Mouse (Mus musculus) adrenal gland, adult (tissue): ENCODE measurements around the gene Sema6c.
A peak's percentile ranks its signal among the peaks of the same experiment; 100 is the strongest.

Experiments
- DNase-seq, 2 experiments: peaks; one replicate each; pipeline ENCODE4 v3.0.0; 2022 to 2023; ENCODE audit warnings: low spot score in 1 of 2; ENCODE audit not compliant: inconsistent age in 2 of 2

Sema6c gene

DNA sequence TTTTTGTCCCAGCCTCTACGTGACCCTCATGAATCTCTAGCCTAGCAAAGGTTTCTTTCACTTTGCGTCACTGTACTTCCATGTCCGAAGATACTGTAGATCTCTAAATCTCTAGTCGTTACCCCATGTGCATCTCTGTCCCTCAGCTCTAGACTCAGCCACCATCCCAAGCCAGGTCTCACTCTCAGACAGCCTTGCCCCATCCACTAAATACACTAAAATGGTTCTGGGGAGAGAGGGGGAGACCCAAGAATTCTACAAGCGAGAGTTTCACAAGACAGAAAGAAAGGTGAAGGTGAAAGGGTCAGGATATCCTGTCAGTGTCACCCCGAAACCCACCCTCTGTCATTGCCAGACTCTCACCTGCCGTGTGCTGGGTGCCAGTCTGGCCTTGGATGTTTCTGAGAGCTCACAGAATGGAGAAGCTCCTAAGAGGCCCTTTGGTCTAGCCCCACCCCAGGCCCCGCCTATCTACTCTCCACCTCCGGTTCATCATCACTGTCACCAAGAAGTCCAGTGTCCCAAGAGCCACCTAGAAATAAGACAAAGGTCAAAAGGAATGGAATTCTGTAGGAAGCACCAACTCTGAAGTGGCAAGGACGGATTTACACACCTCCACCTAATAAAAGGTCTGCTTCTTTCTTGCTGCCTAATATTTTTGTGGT, 18.2 kb upstream of the Sema6c start, which contains the start of gene Tnfaip8l2:
Gene Tnfaip8l2 (minus strand): TSS at position 409 of the 665 bp plus-strand sequence.
- DNase-seq = no peak

DNA sequence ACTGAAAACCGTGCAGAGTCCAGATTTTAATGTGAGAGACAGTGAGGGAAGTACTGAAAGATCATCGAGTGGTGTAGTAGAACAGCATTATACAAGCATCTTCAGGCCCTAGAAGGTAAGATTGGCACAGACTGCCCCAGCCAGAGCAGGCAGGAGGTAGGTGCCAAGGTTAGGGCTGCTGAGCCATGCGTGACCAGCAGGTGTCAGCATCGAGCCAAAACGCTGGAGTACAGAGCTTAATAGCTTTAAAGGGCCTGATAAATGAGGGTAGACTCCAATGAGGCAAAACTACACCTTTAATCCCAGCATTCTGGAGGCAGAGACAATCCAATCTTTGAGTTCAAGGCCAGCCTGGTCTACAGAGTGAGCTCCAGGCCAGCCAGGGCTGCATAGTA, 17.6 kb upstream of the Sema6c start:
- peak; percentile 86 to 96 for DNase-seq

DNA sequence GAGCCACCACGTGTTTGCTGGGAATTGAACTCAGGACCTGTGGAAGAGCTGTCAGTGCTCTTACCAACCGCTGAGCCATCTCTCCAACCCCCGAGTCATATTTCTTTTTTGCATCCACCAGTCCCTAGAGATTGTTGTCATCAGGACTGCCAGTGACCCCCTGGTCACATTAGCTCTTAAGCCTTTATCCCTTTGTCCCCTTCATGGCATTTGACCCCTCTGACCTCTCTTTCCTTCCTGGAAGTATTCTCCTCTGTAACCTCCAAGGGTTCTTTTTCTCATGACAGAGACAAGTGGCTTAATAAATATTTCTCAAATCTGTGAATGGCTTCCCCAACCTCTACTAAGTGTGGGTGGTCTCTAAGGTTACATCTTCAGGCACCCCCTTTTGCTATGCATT, 12.3 kb upstream of the Sema6c start:
- no peak for DNase-seq

DNA sequence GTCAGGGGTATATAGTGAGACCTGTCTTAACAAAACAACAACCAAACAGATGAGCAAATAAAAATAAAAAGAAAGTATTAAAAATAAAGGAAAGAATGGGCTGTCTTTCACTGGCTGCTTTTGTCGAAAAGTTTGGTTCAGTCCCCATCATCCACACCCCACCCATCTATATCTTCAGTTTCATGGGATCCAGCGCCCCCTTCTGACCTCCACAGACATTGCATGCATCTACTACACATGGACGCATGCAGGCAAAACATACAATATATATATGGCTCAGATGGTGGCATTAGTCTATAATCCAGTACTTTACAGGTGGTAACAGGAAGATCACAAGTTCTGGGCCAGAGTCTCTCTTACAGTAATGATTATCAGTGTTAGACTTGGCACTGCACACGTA, 6.4 kb upstream of the Sema6c start:
- peak in 1 of 2 experiments; percentile 80 for DNase-seq

DNA sequence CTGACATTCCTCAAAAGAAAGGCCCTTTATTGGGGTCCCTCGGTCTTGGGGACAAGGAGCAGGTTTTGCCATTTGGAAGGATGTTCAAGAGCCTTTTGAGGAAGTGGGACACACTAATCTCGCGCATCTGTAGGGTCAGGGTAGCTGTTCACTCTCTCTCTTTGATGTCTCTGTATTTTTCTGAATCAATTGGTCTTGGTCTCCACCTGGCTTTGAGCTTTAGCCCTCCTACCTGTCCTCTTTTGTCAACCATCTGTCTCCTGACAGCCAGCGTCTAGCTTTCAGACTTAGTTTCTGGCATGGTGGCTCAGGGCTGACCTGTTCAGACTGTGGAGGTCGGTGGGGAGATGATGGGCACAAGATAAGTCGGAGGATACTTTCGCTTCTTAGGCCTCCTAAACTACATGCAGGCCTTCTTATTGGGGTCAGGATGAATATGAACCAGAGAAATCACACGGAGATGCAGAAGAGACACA, 708 bp upstream of the Sema6c start:
- no peak for DNase-seq

- peak in 1 of 2 experiments; percentile 51 for DNase-seq
Observed at GRCm38 (mm10) chr3:95161041-95161551, 839 bp downstream of the Sema6c start.

GRCm38 (mm10) chr3:95161618-95162344, 1.5 kb downstream of the Sema6c start:
- DNase-seq = no peak

DNA sequence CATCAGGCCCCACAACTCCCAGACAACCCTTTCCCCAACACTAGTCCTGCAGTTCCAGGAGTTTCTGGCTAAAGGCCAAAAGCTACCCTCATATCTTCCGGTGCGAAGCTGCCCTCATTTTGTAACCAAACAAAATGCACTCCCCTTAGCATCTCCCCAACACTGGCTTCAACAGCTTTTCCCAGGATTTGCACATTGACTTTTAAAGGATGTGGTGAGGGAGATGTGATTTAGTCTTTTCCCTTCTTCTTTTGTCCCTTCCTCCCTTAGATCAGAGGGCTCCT, 2.0 kb downstream of the Sema6c start:
- DNase-seq = no peak

DNA sequence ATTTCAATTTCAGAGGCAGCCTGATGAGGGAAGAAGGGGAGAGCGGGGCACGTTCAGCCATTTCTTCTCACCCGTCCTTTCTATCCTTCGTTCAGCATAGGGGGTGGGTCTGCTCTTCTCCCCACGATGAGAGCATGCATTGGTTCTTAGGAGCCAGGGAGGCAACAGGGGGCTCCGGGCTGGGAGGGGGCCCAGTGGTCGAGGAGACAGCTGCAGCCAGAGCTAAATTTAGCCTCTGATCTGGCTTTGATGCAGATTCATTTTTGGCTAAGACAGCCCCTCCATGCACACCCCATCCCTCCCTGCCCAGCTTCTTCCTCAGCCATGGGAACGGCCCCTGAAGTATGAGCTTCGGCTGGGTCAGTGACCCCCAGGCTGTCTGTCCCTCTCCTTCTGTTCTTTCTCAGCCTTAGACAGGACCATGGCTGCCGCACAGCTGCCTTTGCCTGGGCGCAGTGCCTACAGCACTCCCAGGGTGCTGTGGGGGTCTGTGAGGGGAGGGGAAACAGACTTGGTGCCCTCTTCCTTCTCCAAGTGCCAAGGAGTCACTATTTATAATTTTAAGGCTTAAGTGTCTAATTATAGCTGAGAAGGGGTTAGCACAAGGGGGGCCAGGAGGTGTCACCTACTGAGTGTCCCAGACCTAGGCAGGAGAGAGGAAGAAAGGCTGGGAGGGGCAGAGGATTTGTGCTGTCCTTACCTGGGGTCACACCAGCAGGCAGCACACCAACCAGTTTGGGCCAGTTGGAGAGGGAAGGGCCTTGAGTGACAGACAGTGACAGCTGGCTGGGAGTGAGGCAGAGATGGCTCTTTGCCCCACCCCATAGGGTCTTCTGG, 3.4 kb downstream of the Sema6c start:
- DNase-seq = no peak

DNA sequence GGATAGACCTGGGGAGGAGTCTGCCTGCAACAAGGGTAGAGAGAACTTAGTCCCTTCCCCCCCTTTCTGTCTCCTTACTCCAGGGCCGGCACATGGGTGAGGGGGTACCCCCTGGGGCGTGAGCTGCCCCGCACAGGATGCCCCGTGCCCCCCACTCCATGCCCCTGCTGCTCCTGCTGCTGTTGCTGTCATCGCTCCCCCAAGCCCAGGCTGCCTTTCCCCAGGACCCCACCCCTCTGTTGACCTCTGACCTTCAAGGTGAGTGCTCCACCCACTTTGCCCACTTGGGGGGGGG, 3.9 kb downstream of the Sema6c start:
- no peak for DNase-seq

DNA sequence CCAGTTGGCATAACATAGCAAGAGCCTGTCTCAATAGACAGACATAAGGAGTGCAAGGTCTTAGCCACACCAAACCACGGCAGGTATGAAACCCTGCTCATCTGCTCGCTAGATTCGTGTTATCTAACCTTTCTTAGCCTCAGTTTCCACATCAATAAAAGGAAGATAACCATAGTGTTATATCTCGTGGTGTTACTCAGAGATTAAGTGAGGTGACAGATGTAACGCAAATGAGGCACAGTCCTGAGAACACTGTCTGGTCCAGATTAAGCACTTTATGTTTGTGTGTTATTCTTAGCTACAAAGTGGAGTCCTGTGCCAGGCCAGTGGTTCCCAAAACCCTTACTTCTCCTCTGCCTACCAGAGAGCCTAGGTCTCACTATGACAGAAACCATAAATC, 4.6 kb downstream of the Sema6c start:
- no peak for DNase-seq

GRCm38 (mm10) chr3:95169996-95170395, 9.7 kb downstream of the Sema6c start:
- DNase-seq = no peak

DNA sequence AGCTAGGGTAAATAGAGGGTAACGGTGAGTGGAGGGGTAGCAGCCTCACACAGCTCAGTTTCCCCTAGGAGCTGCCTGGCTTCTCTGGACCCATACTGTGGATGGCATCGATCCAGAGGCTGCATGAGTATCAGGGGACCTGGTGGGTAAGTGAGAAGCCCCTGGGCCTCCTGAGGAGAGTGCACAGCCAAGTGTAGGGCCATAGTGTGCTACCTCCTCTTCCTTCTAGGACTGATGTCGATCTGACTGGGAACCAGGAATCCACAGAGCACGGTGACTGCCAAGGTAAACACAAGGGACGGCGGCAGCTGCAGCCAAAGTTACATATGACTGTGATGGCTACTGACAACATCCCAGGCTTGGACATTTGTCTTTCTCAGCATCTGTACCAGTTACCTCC, 10.8 kb downstream of the Sema6c start:
- no peak for DNase-seq

DNA sequence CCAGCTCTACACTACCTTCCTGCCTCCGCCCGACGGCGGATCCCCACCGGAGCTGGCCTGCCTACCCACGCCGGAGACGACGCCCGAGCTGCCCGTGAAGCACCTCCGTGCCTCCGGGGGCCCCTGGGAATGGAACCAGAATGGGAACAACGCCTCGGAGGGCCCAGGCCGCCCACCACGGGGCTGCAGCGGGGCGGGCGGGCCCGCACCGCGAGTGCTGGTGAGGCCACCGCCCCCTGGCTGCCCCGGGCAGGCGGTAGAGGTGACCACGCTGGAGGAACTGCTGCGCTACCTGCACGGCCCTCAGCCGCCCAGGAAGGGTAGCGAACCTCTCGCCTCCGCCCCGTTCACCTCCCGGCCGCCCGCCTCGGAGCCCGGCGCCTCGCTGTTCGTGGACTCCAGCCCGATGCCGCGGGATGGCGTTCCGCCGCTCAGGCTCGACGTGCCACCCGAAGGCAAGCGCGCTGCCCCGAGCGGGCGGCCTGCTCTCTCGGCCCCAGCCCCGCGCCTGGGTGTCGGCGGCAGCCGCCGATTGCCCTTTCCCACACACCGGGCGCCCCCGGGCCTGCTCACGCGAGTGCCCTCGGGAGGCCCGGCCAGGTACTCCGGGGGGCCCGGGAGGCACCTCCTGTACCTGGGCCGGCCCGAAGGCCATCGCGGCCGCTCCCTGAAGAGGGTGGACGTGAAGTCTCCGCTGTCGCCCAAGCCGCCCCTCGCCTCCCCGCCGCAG, 12.4 kb downstream of the Sema6c start:
- no peak for DNase-seq

GRCm38 (mm10) chr3:95173256-95173949, 13.1 kb downstream of the Sema6c start:
- peak; percentile 36 to 71 for DNase-seq

DNA sequence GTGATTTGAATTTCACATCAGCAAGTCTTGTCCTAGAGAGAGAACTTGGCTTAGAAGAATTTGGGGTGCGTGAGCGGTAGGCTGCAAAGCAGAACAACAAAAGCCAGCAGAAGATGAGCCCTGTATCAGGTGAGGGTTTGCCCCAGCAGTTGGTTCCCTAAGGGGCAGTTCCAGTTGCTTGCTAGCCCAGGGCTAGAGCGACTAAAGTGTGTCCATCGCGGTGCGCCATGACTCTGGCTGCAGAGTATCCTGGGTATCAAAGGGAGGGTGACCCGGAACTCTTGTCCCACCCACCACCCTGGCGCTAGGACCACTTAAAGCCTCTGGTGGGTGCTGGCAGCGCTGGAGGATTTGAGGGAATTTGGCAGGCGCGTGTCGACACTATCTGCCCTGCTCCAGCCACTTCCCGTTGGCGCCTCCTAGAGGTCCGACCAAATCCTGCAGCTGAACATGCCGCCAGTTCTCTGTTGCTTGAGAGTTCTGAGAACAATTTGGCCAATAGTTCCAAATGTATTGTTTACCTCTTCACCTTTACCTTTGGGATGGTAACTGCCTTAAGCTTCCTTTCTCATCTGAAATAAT, 13.8 kb downstream of the Sema6c start:
- peak; percentile 85 to 96 for DNase-seq

DNA sequence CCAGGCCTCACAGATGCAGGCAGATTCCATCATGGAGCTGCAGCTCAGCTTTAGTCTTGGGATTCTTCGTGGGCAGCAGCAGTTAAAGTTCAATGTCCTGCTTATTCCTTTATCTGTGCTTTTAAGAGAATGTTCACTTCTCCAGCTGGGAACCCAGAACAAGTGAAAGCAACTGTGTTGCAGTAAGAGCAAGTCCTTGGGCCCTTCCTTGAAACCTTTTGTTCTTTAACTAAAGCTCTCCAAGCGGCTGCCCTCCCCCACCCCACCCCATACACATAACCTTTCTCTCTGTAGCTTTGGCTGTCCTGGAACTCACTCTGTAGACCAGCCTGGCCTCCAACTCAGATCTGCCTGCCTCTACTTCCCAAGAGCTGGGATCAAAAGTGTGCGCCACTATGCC, 16.2 kb downstream of the Sema6c start:
- DNase-seq = no peak

GRCm38 (mm10) chr3:95177583-95177982, 17.3 kb downstream of the Sema6c start:
- DNase-seq = no peak

DNA sequence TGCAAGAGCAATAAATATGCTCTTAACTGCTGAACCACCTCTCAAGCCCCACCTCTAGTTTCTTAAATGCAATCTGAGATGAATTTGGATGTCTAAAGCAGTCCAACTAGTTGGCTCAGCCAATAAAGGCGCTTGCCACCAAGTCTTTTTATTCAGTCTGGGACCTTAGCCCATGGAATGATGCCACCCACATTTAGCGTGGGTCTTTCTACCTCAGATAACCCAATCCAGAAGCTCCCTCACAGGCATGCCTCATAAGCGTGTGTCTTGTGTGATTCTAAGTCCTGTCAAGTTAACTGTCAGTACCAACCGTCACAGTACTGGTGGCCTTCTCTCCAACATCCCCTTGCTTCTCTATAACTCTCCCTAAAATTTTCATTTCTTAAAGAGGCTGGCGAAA, 18.7 kb downstream of the Sema6c start:
- no peak for DNase-seq

DNA sequence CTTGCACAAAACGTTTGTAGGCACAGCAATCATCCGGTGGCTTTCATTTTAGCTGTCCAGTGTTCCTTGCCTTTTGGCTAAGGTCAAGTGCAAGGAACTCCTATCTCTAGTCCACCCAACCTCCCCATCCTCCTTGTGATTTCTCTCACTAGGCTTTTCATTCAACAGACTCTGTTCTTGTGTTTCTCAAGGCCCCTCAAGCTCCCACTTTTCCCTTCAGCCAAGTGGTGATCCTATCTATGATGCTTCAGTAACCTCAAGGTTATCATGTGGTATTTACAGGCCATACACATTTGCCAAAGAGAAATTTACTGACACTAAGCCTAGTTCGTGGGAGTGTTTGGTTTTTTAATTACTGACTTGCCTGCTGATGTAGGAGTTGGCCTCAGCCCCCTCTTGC, 19.6 kb downstream of the Sema6c start:
- peak in 1 of 2 experiments; percentile 55 for DNase-seq
